Mouse (Mus musculus) 416B (cell line): ENCODE measurements around the gene Nxnl1.

ENCODE experiments used
- DNase-seq: peaks from one replicate; pipeline ENCODE4 v3.0.0; 2011; ENCODE audit warnings: low read depth

Gene Nxnl1

GRCm38 (mm10) chr8:71566501-71566900 lies at the start of gene Nxnl1:
Nxnl1 (minus strand) TSS chr8:71566601.
- no peak for DNase-seq

- peak; percentile 86 for DNase-seq
Observed at GRCm38 (mm10) chr8:71613418-71613817, 47.0 kb upstream of the Nxnl1 start.

GRCm38 (mm10) chr8:71612141-71612540 lies 45.7 kb upstream of the Nxnl1 start:
- no peak for DNase-seq

GRCm38 (mm10) chr8:71610822-71611651 lies 44.6 kb upstream of the Nxnl1 start, which contains the start of gene Colgalt1:
Colgalt1 (plus strand) TSS chr8:71610998.
- peak; percentile 99 for DNase-seq

- DNase-seq, result no peak
Observed at GRCm38 (mm10) chr8:71604021-71604420, 37.6 kb upstream of the Nxnl1 start.

- no peak for DNase-seq
Observed at GRCm38 (mm10) chr8:71602666-71603334, 36.4 kb upstream of the Nxnl1 start.

- DNase-seq, result no peak
Observed at GRCm38 (mm10) chr8:71601939-71602665, 35.7 kb upstream of the Nxnl1 start.

GRCm38 (mm10) chr8:71598841-71599240 lies 32.4 kb upstream of the Nxnl1 start:
- no peak for DNase-seq

- no peak for DNase-seq
Observed at GRCm38 (mm10) chr8:71598375-71598774, 32.0 kb upstream of the Nxnl1 start.

- DNase-seq, result no peak
Observed at GRCm38 (mm10) chr8:71597451-71597850, 31.1 kb upstream of the Nxnl1 start, which contains the start of gene Fam129c. Fam129c (plus strand) TSS chr8:71597648.

- DNase-seq, result no peak
Observed at GRCm38 (mm10) chr8:71596798-71597197, 30.4 kb upstream of the Nxnl1 start.

GRCm38 (mm10) chr8:71596384-71596783 lies 30.0 kb upstream of the Nxnl1 start:
- no peak for DNase-seq

- DNase-seq, result peak; percentile 82
Observed at GRCm38 (mm10) chr8:71595862-71596261, 29.5 kb upstream of the Nxnl1 start.

- no peak for DNase-seq
Observed at GRCm38 (mm10) chr8:71594324-71594722, 27.9 kb upstream of the Nxnl1 start.

GRCm38 (mm10) chr8:71593556-71594323 lies 27.3 kb upstream of the Nxnl1 start:
- DNase-seq, result no peak

GRCm38 (mm10) chr8:71592374-71593170 lies 26.2 kb upstream of the Nxnl1 start:
- peak; percentile 75 for DNase-seq

GRCm38 (mm10) chr8:71591471-71592373 lies 25.3 kb upstream of the Nxnl1 start, which contains the start of gene Pgls:
Pgls (plus strand) TSS chr8:71592176.
- DNase-seq, result peak; percentile 95

- no peak for DNase-seq
Observed at GRCm38 (mm10) chr8:71591017-71591416, 24.6 kb upstream of the Nxnl1 start.

- no peak for DNase-seq
Observed at GRCm38 (mm10) chr8:71588762-71589161, 22.4 kb upstream of the Nxnl1 start.

GRCm38 (mm10) chr8:71586891-71587290 lies 20.5 kb upstream of the Nxnl1 start:
- peak; percentile 79 for DNase-seq
